Mouse (Mus musculus): ENCODE results near the gene Hdac4. TPM values are rescaled to one million over a fixed set of nuclear protein-coding genes. Genes with fewer than 3 reads are reported as not detected.

The Hdac4 gene
- polyA plus RNA-seq, 1 experiment from 2014 or later, result 10.1 TPM

DNA sequence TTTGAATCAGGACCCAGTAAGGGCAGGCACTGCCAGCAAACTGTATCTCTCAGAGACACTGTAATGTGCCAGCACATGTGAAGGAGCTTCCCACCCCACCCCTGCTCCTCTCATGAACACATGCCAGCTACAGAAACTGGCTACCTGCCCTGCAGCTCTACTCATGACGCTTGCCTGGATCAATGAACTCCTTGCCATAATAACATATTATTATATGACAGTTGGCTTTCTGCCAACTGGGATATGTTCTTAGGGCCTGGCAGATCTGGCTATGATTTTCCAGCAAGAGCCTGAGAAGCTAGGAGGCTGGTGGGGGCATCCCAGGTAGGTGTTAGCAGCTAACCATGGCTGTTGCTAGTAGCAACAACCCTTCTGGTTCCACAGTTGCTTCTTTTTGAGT is 156.8 kb downstream of the Hdac4 start:
- 76% methylated on average over 1 of the region's 1 CpGs for WGBS
- no peak overlapping the region for H3K9ac ChIP-seq
- H3K27ac ChIP-seq (ENCODE audit: poor library complexity, severe bottlenecking), result no peak overlapping the region
- H3K4me2 ChIP-seq, result no peak overlapping the region
- no peaks in the 10 kb centered on the region for H3K27me3 ChIP-seq (replicated peaks)
- 0 out of 2 replicates have a peak, but pooled peaks cover 2% of the 10 kb centered on the region for H3K36me3 ChIP-seq
- H3K4me1 ChIP-seq (replicated peaks), result peaks cover 38% of the 10 kb centered on the region
- no peak for ATAC-seq (ENCODE audit: insufficient number of reproducible peaks, low FRiP score)
- no peak overlapping the region for H3K4me3 ChIP-seq
- no peaks in the 10 kb centered on the region for H3K9me3 ChIP-seq (replicated peaks)

DNA sequence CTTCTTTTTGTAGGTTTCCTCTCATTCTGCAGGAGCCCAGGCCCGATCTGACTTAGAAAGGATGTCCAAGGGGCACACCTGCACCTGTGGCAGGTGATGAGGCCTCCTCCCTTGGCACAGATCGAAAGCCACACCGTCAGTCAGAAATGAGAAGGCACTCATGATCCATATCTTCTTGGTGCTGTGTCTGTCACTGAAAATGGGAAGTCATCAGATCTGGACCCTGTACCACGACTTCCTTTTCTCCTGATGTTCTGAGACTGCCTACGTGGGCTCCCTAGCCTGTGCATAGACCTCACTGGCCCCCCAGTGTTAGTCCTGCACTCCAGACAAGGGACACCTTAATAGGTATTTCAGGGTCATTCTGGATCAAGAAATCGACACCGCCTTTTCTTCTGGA is 158.5 kb downstream of the Hdac4 start:
- Histone ChIP-seq H3K27ac (ENCODE audit: poor library complexity, severe bottlenecking) (no peak overlapping the region), H3K9me3 (replicated peaks) (no peaks in the 10 kb centered on the region)
- 90% methylated on average over 7 of the region's 7 CpGs for whole genome bisulfite sequencing

DNA sequence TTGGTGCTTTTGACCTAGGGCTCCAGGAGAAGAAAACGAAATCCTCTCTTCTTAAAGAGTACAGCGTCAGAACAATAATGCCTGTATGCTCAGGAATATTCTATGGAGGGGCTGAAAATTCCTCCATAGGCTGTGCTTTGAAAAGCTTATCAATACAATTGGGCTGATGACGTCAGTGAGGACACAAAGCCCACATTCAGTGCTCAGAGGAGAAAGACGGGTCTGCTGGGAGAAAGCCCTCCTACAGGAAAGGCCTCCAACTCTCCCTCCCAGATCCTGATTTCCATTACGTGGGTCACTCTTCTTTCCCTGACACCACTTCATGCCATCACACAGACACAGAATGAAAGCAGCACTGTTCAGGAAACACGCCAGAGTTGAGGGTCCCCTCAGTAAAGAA is 159.7 kb downstream of the Hdac4 start:
- Histone ChIP-seq H3K36me3 (0 out of 2 replicates have a peak, but pooled peaks cover 2% of the 10 kb centered on the region), H3K4me2 (no peak overlapping the region), H3K4me3 (no peak overlapping the region), H3K4me1 (replicated peaks) (peaks cover 27% of the 10 kb centered on the region), H3K27me3 (replicated peaks) (no peaks in the 10 kb centered on the region), H3K27ac (ENCODE audit: poor library complexity, severe bottlenecking) (peak overlapping the region; percentile 55), H3K9ac (no peak overlapping the region), H3K9me3 (replicated peaks) (no peaks in the 10 kb centered on the region)
- ATAC-seq (ENCODE audit: insufficient number of reproducible peaks, low FRiP score), result peak; percentile 25; the same call in 1 of the 2 replicates
- 44% methylated on average over 6 of the region's 6 CpGs for WGBS

More for the DNA sequence above, 158.5 kb downstream of the Hdac4 start:
- peaks cover 31% of the 10 kb centered on the region for H3K4me1 ChIP-seq (replicated peaks)
- ATAC-seq (ENCODE audit: insufficient number of reproducible peaks, low FRiP score), result no peak
- 0 out of 2 replicates have a peak, but pooled peaks cover 2% of the 10 kb centered on the region for H3K36me3 ChIP-seq
- no peak overlapping the region for H3K4me3 ChIP-seq
- H3K4me2 ChIP-seq, result no peak overlapping the region
- H3K27me3 ChIP-seq (replicated peaks), result no peaks in the 10 kb centered on the region
- no peak overlapping the region for H3K9ac ChIP-seq

DNA sequence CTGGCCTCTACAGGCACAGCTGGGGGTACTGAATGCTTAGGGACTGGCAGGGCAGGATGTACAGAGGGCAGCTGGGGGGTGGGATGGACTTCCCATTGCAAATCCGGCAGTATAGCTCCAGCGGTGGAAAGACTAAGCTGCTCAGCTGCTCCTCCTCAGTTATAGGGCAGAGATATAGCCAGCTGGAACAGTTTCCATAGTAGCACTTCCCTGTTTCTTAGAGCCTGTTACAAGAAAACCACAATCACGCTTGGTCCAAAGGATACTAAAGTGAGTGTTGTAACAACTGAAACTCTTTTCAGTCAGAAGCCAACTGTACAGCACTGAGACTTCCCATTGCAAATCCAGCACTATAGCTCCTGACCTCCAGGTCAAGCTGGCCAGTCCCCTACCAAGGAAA is 161.3 kb downstream of the Hdac4 start:
- 76% methylated on average over 3 of the region's 3 CpGs for WGBS
- no peak overlapping the region for H3K4me2 ChIP-seq
- no peak for ATAC-seq (ENCODE audit: insufficient number of reproducible peaks, low FRiP score)
- peaks cover 27% of the 10 kb centered on the region for H3K4me1 ChIP-seq (replicated peaks)
- peaks cover 9% of the 10 kb centered on the region for H3K36me3 ChIP-seq
- no peaks in the 10 kb centered on the region for H3K9me3 ChIP-seq (replicated peaks)
- no peaks in the 10 kb centered on the region for H3K27me3 ChIP-seq (replicated peaks)
- H3K9ac ChIP-seq, result no peak overlapping the region
- no peak overlapping the region for H3K4me3 ChIP-seq
- H3K27ac ChIP-seq (ENCODE audit: poor library complexity, severe bottlenecking), result no peak overlapping the region

DNA sequence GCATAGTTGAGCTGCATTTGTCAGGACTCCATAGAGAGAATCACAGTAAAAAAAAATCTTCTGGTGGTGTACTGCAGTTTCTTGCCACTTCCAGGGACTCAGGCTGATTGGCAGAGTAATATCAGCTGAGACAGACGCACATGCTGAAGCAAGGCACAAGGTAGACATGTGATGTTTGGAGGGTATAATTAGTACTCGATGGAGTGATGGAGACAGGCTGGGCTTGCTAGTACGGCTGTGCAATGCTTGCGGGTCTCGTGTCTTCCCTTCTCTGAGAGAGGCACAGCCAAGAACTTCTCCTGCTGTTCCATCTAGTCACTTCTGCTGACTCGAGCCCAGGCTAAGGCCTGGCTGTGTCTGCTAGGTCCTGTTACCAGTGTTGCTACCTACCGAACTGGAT is 162.0 kb downstream of the Hdac4 start:
- ATAC-seq (ENCODE audit: insufficient number of reproducible peaks, low FRiP score), result no peak
- no peak overlapping the region for H3K27ac ChIP-seq (ENCODE audit: poor library complexity, severe bottlenecking)
- no peak overlapping the region for H3K9ac ChIP-seq
- no peaks in the 10 kb centered on the region for H3K27me3 ChIP-seq (replicated peaks)
- peaks cover 27% of the 10 kb centered on the region for H3K4me1 ChIP-seq (replicated peaks)
- H3K36me3 ChIP-seq, result peaks cover 13% of the 10 kb centered on the region
- H3K9me3 ChIP-seq (replicated peaks), result no peaks in the 10 kb centered on the region
- H3K4me3 ChIP-seq, result no peak overlapping the region
- H3K4me2 ChIP-seq, result no peak overlapping the region
- 72% methylated on average over 7 of the region's 7 CpGs for WGBS

DNA sequence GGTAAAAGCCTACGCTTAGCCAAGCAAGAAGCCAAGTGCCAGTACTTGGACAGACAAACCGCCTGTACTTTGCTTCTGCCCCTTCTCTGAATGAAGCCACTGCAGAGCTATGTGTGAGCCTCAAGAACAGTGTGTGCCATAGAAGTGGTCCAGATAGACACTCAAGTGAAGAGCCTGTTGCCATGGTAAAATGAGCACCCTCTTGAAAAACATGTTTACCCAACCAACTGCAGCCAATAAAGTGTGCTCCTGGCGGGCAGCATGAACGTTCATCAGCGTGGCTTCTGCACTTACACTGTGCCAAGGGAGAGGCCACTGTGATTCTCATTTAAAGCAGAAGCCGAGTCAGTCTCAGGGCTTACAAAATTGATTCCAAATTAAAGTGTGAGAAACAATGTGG is 165.0 kb downstream of the Hdac4 start:
- H3K27ac ChIP-seq (ENCODE audit: poor library complexity, severe bottlenecking), result no peak overlapping the region
- H3K4me3 ChIP-seq, result no peak overlapping the region
- WGBS, result 79% methylated on average over 6 of the region's 6 CpGs
- H3K4me1 ChIP-seq (replicated peaks), result peaks cover 12% of the 10 kb centered on the region
- H3K9ac ChIP-seq, result no peak overlapping the region
- H3K9me3 ChIP-seq (replicated peaks), result no peaks in the 10 kb centered on the region
- no peak overlapping the region for H3K4me2 ChIP-seq
- H3K36me3 ChIP-seq, result peaks cover 33% of the 10 kb centered on the region
- H3K27me3 ChIP-seq (replicated peaks), result no peaks in the 10 kb centered on the region
- no peak for ATAC-seq (ENCODE audit: insufficient number of reproducible peaks, low FRiP score)

DNA sequence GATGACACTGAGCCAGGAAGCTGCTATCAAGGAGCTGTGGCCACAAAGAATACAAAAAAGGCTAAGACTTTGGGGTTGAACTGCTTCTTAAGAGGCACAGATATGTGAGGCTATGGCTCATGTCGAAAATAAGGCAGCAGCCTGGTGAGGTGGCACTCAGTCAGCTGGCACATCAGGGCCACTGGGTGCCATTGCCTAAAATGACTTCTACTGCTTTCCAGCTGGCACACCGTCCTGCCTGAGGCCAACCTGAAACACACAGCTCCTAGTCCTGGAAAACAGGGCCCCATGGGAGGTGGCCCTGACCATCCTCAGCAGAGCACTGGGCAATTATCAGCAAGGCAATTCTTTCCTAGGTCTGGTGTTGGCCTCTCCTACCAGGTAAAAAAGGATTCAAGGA is 167.3 kb downstream of the Hdac4 start:
- Histone ChIP-seq H3K4me1 (replicated peaks) (no peaks in the 10 kb centered on the region), H3K27me3 (replicated peaks) (no peaks in the 10 kb centered on the region), H3K9ac (no peak overlapping the region), H3K4me3 (no peak overlapping the region), H3K4me2 (no peak overlapping the region), H3K9me3 (replicated peaks) (no peaks in the 10 kb centered on the region), H3K27ac (ENCODE audit: poor library complexity, severe bottlenecking) (no peak overlapping the region), H3K36me3 (peaks cover 31% of the 10 kb centered on the region)
- no peak for ATAC-seq (ENCODE audit: insufficient number of reproducible peaks, low FRiP score)
- 86% methylated on average over 2 of the region's 2 CpGs for WGBS

DNA sequence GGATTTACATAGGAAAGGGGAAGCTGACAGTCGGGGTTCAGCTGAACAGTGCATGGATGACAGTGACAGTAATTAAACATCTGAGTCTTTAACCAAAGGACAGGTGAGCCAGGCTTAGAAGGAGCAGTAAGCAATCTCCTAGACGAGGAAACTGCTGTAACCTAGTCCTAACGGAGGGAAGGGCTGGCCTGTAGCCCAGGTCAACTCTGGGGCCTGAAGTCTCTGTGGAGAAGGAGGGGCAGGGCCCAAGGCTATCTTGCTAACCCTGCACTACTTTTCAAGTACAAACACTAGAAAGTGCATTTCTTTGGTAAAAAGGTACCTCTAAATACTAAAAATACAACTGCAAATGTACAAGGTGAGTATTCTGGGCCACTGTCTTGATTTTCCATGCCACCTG is 169.1 kb downstream of the Hdac4 start:
- Histone ChIP-seq H3K36me3 (peaks cover 31% of the 10 kb centered on the region), H3K4me2 (no peak overlapping the region), H3K4me3 (no peak overlapping the region), H3K27me3 (replicated peaks) (no peaks in the 10 kb centered on the region), H3K4me1 (replicated peaks) (peaks cover 13% of the 10 kb centered on the region), H3K27ac (ENCODE audit: poor library complexity, severe bottlenecking) (no peak overlapping the region), H3K9me3 (replicated peaks) (no peaks in the 10 kb centered on the region), H3K9ac (no peak overlapping the region)
- ATAC-seq (ENCODE audit: insufficient number of reproducible peaks, low FRiP score), result no peak
- 80% methylated on average over 3 of the region's 3 CpGs for WGBS

- H3K9ac ChIP-seq, result no peak overlapping the region
- H3K4me2 ChIP-seq, result no peak overlapping the region
- no peak overlapping the region for H3K27ac ChIP-seq (ENCODE audit: poor library complexity, severe bottlenecking)
- peaks cover 23% of the 10 kb centered on the region for H3K36me3 ChIP-seq
- peaks cover 19% of the 10 kb centered on the region for H3K4me1 ChIP-seq (replicated peaks)
- H3K9me3 ChIP-seq (replicated peaks), result no peaks in the 10 kb centered on the region
- no peaks in the 10 kb centered on the region for H3K27me3 ChIP-seq (replicated peaks)
- H3K4me3 ChIP-seq, result no peak overlapping the region
- WGBS, result 89% methylated on average over 3 of the region's 3 CpGs
- no peak for ATAC-seq (ENCODE audit: insufficient number of reproducible peaks, low FRiP score)
Observed at GRCm38 (mm10) chr1:92023906-92024305, 171.6 kb downstream of the Hdac4 start.

DNA sequence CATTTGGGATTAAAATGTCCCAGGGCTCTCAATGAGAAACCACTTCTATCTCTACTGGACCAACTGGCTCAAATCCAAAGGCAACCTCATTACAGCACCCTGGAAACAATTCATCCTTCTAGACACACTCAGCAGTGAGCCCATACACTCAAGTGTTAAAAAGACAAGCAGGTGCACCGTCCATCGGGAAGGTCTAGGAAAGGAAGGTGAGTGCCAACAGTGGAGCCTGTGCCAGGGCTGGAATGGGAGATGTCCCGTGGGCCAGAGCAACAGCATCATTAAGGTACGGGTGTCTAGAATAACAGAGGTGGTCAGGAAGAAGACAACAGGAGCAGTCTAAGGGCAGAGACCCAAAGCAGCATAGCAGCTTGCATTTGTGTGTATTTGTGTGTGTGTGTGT is 173.5 kb downstream of the Hdac4 start:
- Histone ChIP-seq H3K9me3 (replicated peaks) (no peaks in the 10 kb centered on the region), H3K9ac (no peak overlapping the region), H3K27me3 (replicated peaks) (no peaks in the 10 kb centered on the region), H3K4me1 (replicated peaks) (peaks cover 19% of the 10 kb centered on the region), H3K4me2 (no peak overlapping the region), H3K27ac (ENCODE audit: poor library complexity, severe bottlenecking) (no peak overlapping the region), H3K36me3 (peaks cover 11% of the 10 kb centered on the region), H3K4me3 (no peak overlapping the region)
- ATAC-seq (ENCODE audit: insufficient number of reproducible peaks, low FRiP score), result no peak
- WGBS, result 79% methylated on average over 4 of the region's 4 CpGs

DNA sequence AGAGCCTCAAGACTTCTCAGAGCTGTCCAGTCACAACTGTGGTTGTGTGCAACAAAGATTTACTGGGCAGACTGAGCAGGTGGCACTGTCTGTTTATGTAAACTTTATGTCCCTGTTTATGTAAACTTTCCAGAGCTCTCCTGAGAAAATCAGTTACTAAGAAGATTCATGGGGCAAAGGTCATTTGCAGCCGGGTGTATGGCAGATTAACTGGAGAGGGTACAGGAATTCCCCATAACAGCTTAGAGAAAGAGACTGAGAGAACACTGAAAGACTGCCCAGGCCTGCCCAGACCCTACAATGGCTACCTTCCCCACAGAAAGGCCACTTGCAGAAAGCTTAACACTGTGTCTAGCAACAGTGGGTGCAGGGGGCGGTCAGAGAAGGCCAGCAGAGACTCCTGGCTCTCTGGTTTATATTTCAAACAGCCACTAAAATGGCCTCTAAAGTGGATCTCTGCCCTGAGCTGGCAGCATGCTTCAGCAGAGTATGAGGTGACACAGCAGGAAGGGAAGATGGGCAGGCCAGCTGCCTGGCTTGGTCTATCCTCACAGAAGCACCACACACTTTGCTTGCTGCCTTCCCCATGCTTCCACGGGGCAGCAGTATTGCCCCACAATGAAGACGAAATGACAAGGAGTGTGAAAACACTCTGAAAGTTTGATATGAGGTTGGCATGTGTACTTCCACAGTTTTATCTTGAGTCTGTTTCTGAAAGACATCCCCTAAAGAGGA is 179.4 kb downstream of the Hdac4 start:
- no peaks in the 10 kb centered on the region for H3K9me3 ChIP-seq (replicated peaks)
- WGBS, result 51% methylated on average over 4 of the region's 4 CpGs
- no peak overlapping the region for H3K9ac ChIP-seq
- no peak overlapping the region for H3K27ac ChIP-seq (ENCODE audit: poor library complexity, severe bottlenecking)
- no peak overlapping the region for H3K4me3 ChIP-seq
- no peaks in the 10 kb centered on the region for H3K27me3 ChIP-seq (replicated peaks)
- H3K36me3 ChIP-seq, result peaks cover 12% of the 10 kb centered on the region
- H3K4me2 ChIP-seq, result no peak overlapping the region
- peaks cover 12% of the 10 kb centered on the region for H3K4me1 ChIP-seq (replicated peaks)
- ATAC-seq (ENCODE audit: insufficient number of reproducible peaks, low FRiP score), result no peak

DNA sequence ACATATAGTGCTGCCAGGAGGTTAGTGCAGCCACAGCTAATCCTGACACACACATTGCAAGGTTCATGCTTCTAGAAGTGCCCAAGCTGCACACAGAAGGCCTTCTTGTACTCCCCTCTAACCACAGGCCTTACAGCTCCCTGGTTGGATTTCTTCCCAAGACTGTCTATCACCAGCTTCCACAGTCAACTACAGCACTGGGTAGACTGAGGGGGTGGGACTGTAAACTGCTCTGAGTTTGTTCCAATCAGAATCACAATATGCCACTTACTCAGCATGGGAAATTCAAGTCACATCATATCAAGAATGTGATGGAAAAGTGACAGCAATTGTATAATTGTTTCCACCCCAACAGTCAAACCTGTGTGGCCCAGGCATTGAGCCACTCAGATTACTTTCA is 180.2 kb downstream of the Hdac4 start:
- H3K36me3 ChIP-seq, result peaks cover 12% of the 10 kb centered on the region
- H3K4me2 ChIP-seq, result no peak overlapping the region
- H3K9me3 ChIP-seq (replicated peaks), result no peaks in the 10 kb centered on the region
- no peak for ATAC-seq (ENCODE audit: insufficient number of reproducible peaks, low FRiP score)
- no peaks in the 10 kb centered on the region for H3K27me3 ChIP-seq (replicated peaks)
- H3K4me3 ChIP-seq, result no peak overlapping the region
- peaks cover 7% of the 10 kb centered on the region for H3K4me1 ChIP-seq (replicated peaks)
- H3K27ac ChIP-seq (ENCODE audit: poor library complexity, severe bottlenecking), result no peak overlapping the region
- no peak overlapping the region for H3K9ac ChIP-seq
